Mouse (Mus musculus): ENCODE results near the gene Psap. TPM values are rescaled to one million over a fixed set of nuclear protein-coding genes. Genes with fewer than 3 reads are reported as not detected.

Gene Psap
- polyA plus RNA-seq, 1 experiment from 2014 or later: 143 TPM

GRCm38 (mm10) chr10:60281571-60282050 is 4.2 kb downstream of the Psap start:
- no peak overlapping the region for H3K9ac ChIP-seq (ENCODE audit: low read length)
- H3K27ac ChIP-seq (ENCODE audit: low read length): no peak overlapping the region
- H3K4me2 ChIP-seq (ENCODE audit: low read depth, low read length): no peak overlapping the region
- no peak for ATAC-seq (replicated peaks; ENCODE audit: extremely low read depth, insufficient read depth, low FRiP score)
- peaks cover 2% of the 10 kb centered on the region; the same call in 1 of the 2 replicates for H3K36me3 ChIP-seq (ENCODE audit: control insufficient read depth, insufficient read depth)
- 86% methylated on average over 9 of the region's 9 CpGs for WGBS
- peaks cover 76% of the 10 kb centered on the region for H3K4me1 ChIP-seq (ENCODE audit: control insufficient read depth, insufficient read depth, low read length)
- no peaks in the 10 kb centered on the region for H3K9me3 ChIP-seq (replicated peaks; ENCODE audit: control insufficient read depth, low read length)
- H3K4me3 ChIP-seq (ENCODE audit: low read length): no peak overlapping the region
- no peaks in the 10 kb centered on the region for H3K27me3 ChIP-seq (ENCODE audit: control insufficient read depth, insufficient read depth, low read length)

GRCm38 (mm10) chr10:60282116-60283014 is 4.9 kb downstream of the Psap start:
- Histone ChIP-seq H3K4me3 (ENCODE audit: low read length) (no peak overlapping the region), H3K9ac (ENCODE audit: low read length) (peak overlapping the region; percentile 30; the same call in 1 of the 2 replicates), H3K27me3 (ENCODE audit: control insufficient read depth, insufficient read depth, low read length) (no peaks in the 10 kb centered on the region), H3K36me3 (ENCODE audit: control insufficient read depth, insufficient read depth) (peaks cover 2% of the 10 kb centered on the region; the same call in 1 of the 2 replicates), H3K27ac (ENCODE audit: low read length) (peak overlapping the region; percentile 46), H3K9me3 (replicated peaks; ENCODE audit: control insufficient read depth, low read length) (no peaks in the 10 kb centered on the region), H3K4me2 (ENCODE audit: low read depth, low read length) (peak overlapping the region; percentile 16; the same call in 1 of the 2 replicates), H3K4me1 (ENCODE audit: control insufficient read depth, insufficient read depth, low read length) (peaks cover 74% of the 10 kb centered on the region)
- WGBS: 72% methylated on average over 10 of the region's 10 CpGs
- no peak for ATAC-seq (replicated peaks; ENCODE audit: extremely low read depth, insufficient read depth, low FRiP score)

- no peak for ATAC-seq (replicated peaks; ENCODE audit: extremely low read depth, insufficient read depth, low FRiP score)
- peaks cover 77% of the 10 kb centered on the region for H3K4me1 ChIP-seq (ENCODE audit: control insufficient read depth, insufficient read depth, low read length)
- no peaks in the 10 kb centered on the region for H3K36me3 ChIP-seq (ENCODE audit: control insufficient read depth, insufficient read depth)
- H3K4me2 ChIP-seq (ENCODE audit: low read depth, low read length): no peak overlapping the region
- 75% methylated on average over 6 of the region's 6 CpGs for WGBS
- no peaks in the 10 kb centered on the region for H3K27me3 ChIP-seq (ENCODE audit: control insufficient read depth, insufficient read depth, low read length)
- no peak overlapping the region; the same call in 1 of the 2 replicates for H3K9ac ChIP-seq (ENCODE audit: low read length)
- H3K9me3 ChIP-seq (replicated peaks; ENCODE audit: control insufficient read depth, low read length): no peaks in the 10 kb centered on the region
- peak overlapping the region; percentile 76 for H3K27ac ChIP-seq (ENCODE audit: low read length)
- H3K4me3 ChIP-seq (ENCODE audit: low read length): no peak overlapping the region
Measured at GRCm38 (mm10) chr10:60284248-60284647, 6.8 kb downstream of the Psap start.

- Histone ChIP-seq H3K4me1 (ENCODE audit: control insufficient read depth, insufficient read depth, low read length) (peaks cover 78% of the 10 kb centered on the region), H3K4me2 (ENCODE audit: low read depth, low read length) (peak overlapping the region; percentile 29), H3K27ac (ENCODE audit: low read length) (peak overlapping the region; percentile 76), H3K4me3 (ENCODE audit: low read length) (no peak overlapping the region), H3K9me3 (replicated peaks; ENCODE audit: control insufficient read depth, low read length) (no peaks in the 10 kb centered on the region), H3K9ac (ENCODE audit: low read length) (peak overlapping the region; percentile 3; the same call in 1 of the 2 replicates), H3K36me3 (ENCODE audit: control insufficient read depth, insufficient read depth) (no peaks in the 10 kb centered on the region), H3K27me3 (ENCODE audit: control insufficient read depth, insufficient read depth, low read length) (no peaks in the 10 kb centered on the region)
- ATAC-seq (replicated peaks; ENCODE audit: extremely low read depth, insufficient read depth, low FRiP score): peak; percentile 69
- 41% methylated on average over 8 of the region's 8 CpGs for WGBS
Measured at GRCm38 (mm10) chr10:60284676-60285111, 7.3 kb downstream of the Psap start.

- no peaks in the 10 kb centered on the region for H3K36me3 ChIP-seq (ENCODE audit: control insufficient read depth, insufficient read depth)
- peaks cover 78% of the 10 kb centered on the region for H3K4me1 ChIP-seq (ENCODE audit: control insufficient read depth, insufficient read depth, low read length)
- peak overlapping the region; percentile 3; the same call in 1 of the 2 replicates for H3K4me3 ChIP-seq (ENCODE audit: low read length)
Measured at GRCm38 (mm10) chr10:60285183-60285582, 7.8 kb downstream of the Psap start.

GRCm38 (mm10) chr10:60285676-60286372 is 8.4 kb downstream of the Psap start:
- no peak; the same call in 1 of the 2 replicates for ATAC-seq (replicated peaks; ENCODE audit: extremely low read depth, insufficient read depth, low FRiP score)
- WGBS: 47% methylated on average over 14 of the region's 14 CpGs
- Histone ChIP-seq H3K4me1 (ENCODE audit: control insufficient read depth, insufficient read depth, low read length) (peaks cover 73% of the 10 kb centered on the region), H3K27me3 (ENCODE audit: control insufficient read depth, insufficient read depth, low read length) (no peaks in the 10 kb centered on the region), H3K9me3 (replicated peaks; ENCODE audit: control insufficient read depth, low read length) (no peaks in the 10 kb centered on the region), H3K9ac (ENCODE audit: low read length) (no peak overlapping the region), H3K4me2 (ENCODE audit: low read depth, low read length) (peak overlapping the region; percentile 29), H3K4me3 (ENCODE audit: low read length) (peak overlapping the region; percentile 3; the same call in 1 of the 2 replicates), H3K27ac (ENCODE audit: low read length) (peak overlapping the region; percentile 69; the same call in 1 of the 2 replicates), H3K36me3 (ENCODE audit: control insufficient read depth, insufficient read depth) (no peaks in the 10 kb centered on the region)

More at GRCm38 (mm10) chr10:60285183-60285582, 7.8 kb downstream of the Psap start:
- Histone ChIP-seq H3K27ac (ENCODE audit: low read length) (peak overlapping the region; percentile 69), H3K4me2 (ENCODE audit: low read depth, low read length) (peak overlapping the region; percentile 29), H3K27me3 (ENCODE audit: control insufficient read depth, insufficient read depth, low read length) (no peaks in the 10 kb centered on the region), H3K9me3 (replicated peaks; ENCODE audit: control insufficient read depth, low read length) (no peaks in the 10 kb centered on the region), H3K9ac (ENCODE audit: low read length) (0 out of 2 replicates have a peak overlapping the region, but pooled peaks have one; percentile 3)
- ATAC-seq (replicated peaks; ENCODE audit: extremely low read depth, insufficient read depth, low FRiP score): peak; percentile 5; the same call in 1 of the 2 replicates
- WGBS: 50% methylated on average over 8 of the region's 8 CpGs

- Histone ChIP-seq H3K4me2 (ENCODE audit: low read depth, low read length) (no peak overlapping the region), H3K27ac (ENCODE audit: low read length) (no peak overlapping the region), H3K4me3 (ENCODE audit: low read length) (no peak overlapping the region), H3K4me1 (ENCODE audit: control insufficient read depth, insufficient read depth, low read length) (peaks cover 68% of the 10 kb centered on the region), H3K9me3 (replicated peaks; ENCODE audit: control insufficient read depth, low read length) (no peaks in the 10 kb centered on the region), H3K36me3 (ENCODE audit: control insufficient read depth, insufficient read depth) (no peaks in the 10 kb centered on the region), H3K27me3 (ENCODE audit: control insufficient read depth, insufficient read depth, low read length) (no peaks in the 10 kb centered on the region), H3K9ac (ENCODE audit: low read length) (no peak overlapping the region)
- WGBS: 91% methylated on average over 7 of the region's 7 CpGs
- no peak for ATAC-seq (replicated peaks; ENCODE audit: extremely low read depth, insufficient read depth, low FRiP score)
Measured at GRCm38 (mm10) chr10:60286546-60286945, 9.1 kb downstream of the Psap start.

- H3K4me1 ChIP-seq (ENCODE audit: control insufficient read depth, insufficient read depth, low read length): peaks cover 62% of the 10 kb centered on the region
- 88% methylated on average over 4 of the region's 4 CpGs for WGBS
- ATAC-seq (replicated peaks; ENCODE audit: extremely low read depth, insufficient read depth, low FRiP score): no peak
Measured at GRCm38 (mm10) chr10:60287161-60287560, 9.7 kb downstream of the Psap start.

More at GRCm38 (mm10) chr10:60287161-60287560, 9.7 kb downstream of the Psap start:
- Histone ChIP-seq H3K9me3 (replicated peaks; ENCODE audit: control insufficient read depth, low read length) (no peaks in the 10 kb centered on the region), H3K9ac (ENCODE audit: low read length) (no peak overlapping the region), H3K4me2 (ENCODE audit: low read depth, low read length) (no peak overlapping the region), H3K4me3 (ENCODE audit: low read length) (no peak overlapping the region), H3K27me3 (ENCODE audit: control insufficient read depth, insufficient read depth, low read length) (no peaks in the 10 kb centered on the region), H3K36me3 (ENCODE audit: control insufficient read depth, insufficient read depth) (peaks cover under 1% of the 10 kb centered on the region; the same call in 1 of the 2 replicates), H3K27ac (ENCODE audit: low read length) (no peak overlapping the region)
